Mouse (Mus musculus) olfactory bulb, adult 2 months (tissue): ENCODE measurements around the gene Nxf2.

Source experiments
- CTCF ChIP-seq: fragments of 200-500 bp; IDR thresholded peaks from 2 replicates; pipeline ENCODE4 v1.5.1; 2012; ENCODE audit warnings: low read depth, mild to moderate bottlenecking, low read length, moderate library complexity; ENCODE audit not compliant: insufficient read depth
- POLR2A ChIP-seq: fragments of 200-500 bp; IDR thresholded peaks from 2 replicates; pipeline ENCODE4 v1.6.1; 2012; ENCODE audit warnings: mild to moderate bottlenecking, low read depth, low read length, moderate library complexity; ENCODE audit not compliant: insufficient read depth

- no peak for TF ChIP-seq POLR2A
- no peak for TF ChIP-seq CTCF
Observed at GRCm38 (mm10) chrX:135009471-135009815, 44.9 kb upstream of the Nxf2 start.
